Mouse (Mus musculus) olfactory bulb, adult 2 months (tissue): ENCODE data around the gene Slc2a6.

ENCODE experiments used
- CTCF ChIP-seq: fragments of 200-500 bp; IDR thresholded peaks from 2 replicates; pipeline ENCODE4 v1.5.1; 2012; ENCODE audit warnings: low read depth, mild to moderate bottlenecking, low read length, moderate library complexity; ENCODE audit not compliant: insufficient read depth
- POLR2A ChIP-seq: fragments of 200-500 bp; IDR thresholded peaks from 2 replicates; pipeline ENCODE4 v1.6.1; 2012; ENCODE audit warnings: mild to moderate bottlenecking, low read depth, low read length, moderate library complexity; ENCODE audit not compliant: insufficient read depth

GRCm38 (mm10) chr2:26993936-26994335 lies 33.9 kb downstream of the Slc2a6 start:
- TF ChIP-seq CTCF (no peak), POLR2A (no peak)
